Mouse (Mus musculus) forebrain, embryonic 12.5 days (tissue): ENCODE results near the gene Nudc. TPM values are rescaled to one million over a fixed set of nuclear protein-coding genes. Genes with fewer than 3 reads are reported as not detected.
A peak's percentile ranks its signal among the peaks of the same experiment; 100 is the strongest.

Source experiments
- ATAC-seq: fragments of 200-750 bp; cut with Nextera tagmentation; 2 replicates; pipeline ENCODE4 v1.8.0; 2017; ENCODE audit warnings: moderate TSS enrichment; ENCODE audit not compliant: low FRiP score
- H3K27ac ChIP-seq: fragments of 300-500 bp; sonication (generic); 2 replicates; pipeline ENCODE4 v1.5.1; 2016; ENCODE audit warnings: mild to moderate bottlenecking
- H3K27me3 ChIP-seq: fragments of 300-500 bp; sonication (generic); 2 replicates; pipeline ENCODE4 v1.6.1; 2016; ENCODE audit warnings: mild to moderate bottlenecking
- H3K36me3 ChIP-seq: fragments of 300-500 bp; sonication (generic); replicated peaks from 2 replicates; pipeline ENCODE4 v1.6.1; 2016; ENCODE audit warnings: mild to moderate bottlenecking
- H3K4me1 ChIP-seq: fragments of 300-500 bp; sonication (generic); 2 replicates; pipeline ENCODE4 v1.6.1; 2016
- H3K4me2 ChIP-seq: fragments of 300-500 bp; sonication (generic); 2 replicates; pipeline ENCODE4 v1.6.1; 2016; ENCODE audit warnings: mild to moderate bottlenecking, moderate library complexity
- H3K4me3 ChIP-seq: fragments of 300-500 bp; sonication (generic); replicated peaks from 2 replicates; pipeline ENCODE4 v1.5.1; 2016; ENCODE audit warnings: mild to moderate bottlenecking
- H3K9ac ChIP-seq: fragments of 300-500 bp; sonication (generic); 2 replicates; pipeline ENCODE4 v1.6.1; 2016; ENCODE audit warnings: mild to moderate bottlenecking
- H3K9me3 ChIP-seq: fragments of 300-500 bp; sonication (generic); 2 replicates; pipeline ENCODE4 v1.6.1; 2016
- WGBS: fragments of 180-500 bp; shearing (Covaris S2); methylation state at CpG from one replicate; pipeline ENCODE4 v1.1.7; 2016; 5-methylcytosine and 5-hydroxymethylcytosine counted together
- polyA plus RNA-seq: library from polyadenylated mRNA; unstranded; fragments of >200 nt; fragmentation: Nextera tagmentation; extraction: Ambion mirVana; gene quantifications from 2 replicates; pipeline ENCODE4 v1.2.1, GENCODE M21; 2016

Nudc gene
- polyA plus RNA-seq, 1 experiment from 2014 or later, result 406 TPM

DNA sequence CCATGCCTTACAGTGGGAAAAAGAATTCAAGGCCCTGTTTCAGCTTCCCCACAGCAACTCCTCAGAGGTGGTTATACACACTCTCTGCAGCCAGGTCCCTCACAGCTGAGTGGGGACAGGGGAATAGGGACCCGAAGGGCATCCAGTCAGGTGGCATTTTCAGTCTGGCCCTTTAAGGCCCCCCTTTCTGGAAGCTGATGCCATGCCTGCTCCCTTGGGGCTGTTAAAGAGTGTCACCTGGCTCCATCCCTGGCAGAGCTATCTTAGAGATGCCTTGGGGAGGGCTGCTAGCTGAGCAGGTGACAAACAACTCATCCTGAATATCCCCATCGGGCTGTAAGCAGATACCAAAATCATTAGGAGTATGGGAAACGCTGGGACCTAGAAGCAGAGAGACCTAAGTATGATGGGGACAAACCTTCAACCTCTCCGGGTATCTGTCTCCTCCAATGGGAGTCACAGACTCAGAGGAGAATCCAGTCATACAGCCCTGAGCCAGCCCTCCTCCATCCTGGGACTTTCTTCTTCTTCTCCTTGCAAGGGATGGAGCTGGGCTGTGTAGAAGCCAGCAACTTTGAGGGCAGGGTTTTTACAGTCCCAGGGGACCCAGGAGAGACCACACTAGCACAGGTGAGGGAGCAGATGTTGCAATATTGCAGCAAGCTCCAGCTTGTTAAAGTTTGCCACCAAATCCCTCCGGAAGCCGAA is 48.9 kb downstream of the Nudc start:
- 0 out of 2 replicates have a peak overlapping the region, but pooled peaks have one; percentile 65 for H3K9ac ChIP-seq
- H3K4me3 ChIP-seq, result peak overlapping the region; percentile 62
- H3K4me2 ChIP-seq, result peak overlapping the region; percentile 100
- no peak for ATAC-seq
- peaks cover 87% of the 10 kb centered on the region for H3K27me3 ChIP-seq
- WGBS, result 23% methylated on average over 6 of the region's 6 CpGs
- peaks cover 26% of the 10 kb centered on the region for H3K4me1 ChIP-seq
- no peaks in the 10 kb centered on the region for H3K9me3 ChIP-seq
- no peak overlapping the region for H3K27ac ChIP-seq
- H3K36me3 ChIP-seq, result no peaks in the 10 kb centered on the region

DNA sequence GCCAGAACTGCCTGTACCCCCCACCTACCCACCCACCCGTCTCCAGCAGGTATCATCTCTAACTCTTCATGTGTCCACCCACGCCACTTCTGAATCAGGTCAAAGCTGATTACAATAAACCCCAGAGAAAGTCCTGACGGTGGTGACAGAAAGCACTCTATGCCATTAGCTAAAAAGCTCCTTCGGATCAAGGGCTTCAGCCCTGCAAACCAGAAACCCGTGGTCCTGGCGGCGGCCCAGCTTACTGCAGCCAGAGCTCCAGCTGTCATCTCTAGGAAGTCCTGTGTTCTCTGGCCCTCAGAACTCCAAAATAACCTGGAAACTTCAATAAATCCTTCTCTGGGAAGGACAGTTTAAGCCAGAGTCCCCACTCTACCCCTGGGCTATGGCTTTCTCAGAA is 50.1 kb downstream of the Nudc start:
- Histone ChIP-seq H3K27me3 (peaks cover 76% of the 10 kb centered on the region), H3K4me2 (no peak overlapping the region), H3K9ac (no peak overlapping the region), H3K4me1 (peaks cover 29% of the 10 kb centered on the region), H3K27ac (no peak overlapping the region), H3K36me3 (no peaks in the 10 kb centered on the region), H3K4me3 (no peak overlapping the region), H3K9me3 (no peaks in the 10 kb centered on the region)
- no peak for ATAC-seq
- 38% methylated on average over 7 of the region's 7 CpGs for WGBS

DNA sequence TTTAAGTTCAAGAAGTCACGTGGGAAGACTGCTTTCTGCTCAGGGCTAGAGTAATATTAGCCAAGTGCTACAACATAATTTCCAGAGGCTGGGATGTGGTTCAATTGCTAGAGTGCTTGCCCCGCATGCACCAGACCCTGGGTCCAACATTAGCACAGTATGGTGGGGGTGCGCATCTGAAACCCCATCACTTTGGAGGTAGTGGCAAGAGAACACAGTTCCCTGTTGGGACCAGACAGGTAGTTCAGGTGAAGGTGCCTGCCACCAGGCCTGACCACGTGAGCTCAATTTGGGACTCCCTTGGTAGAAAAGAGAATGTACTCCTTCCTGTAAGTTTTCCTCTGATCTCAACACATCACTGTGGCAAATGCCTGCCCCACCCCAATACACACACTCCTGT is 50.9 kb downstream of the Nudc start:
- Histone ChIP-seq H3K27ac (no peak overlapping the region), H3K27me3 (peaks cover 67% of the 10 kb centered on the region), H3K4me2 (no peak overlapping the region; the same call in 1 of the 2 replicates), H3K36me3 (no peaks in the 10 kb centered on the region), H3K4me1 (peaks cover 30% of the 10 kb centered on the region), H3K9me3 (no peaks in the 10 kb centered on the region), H3K4me3 (no peak overlapping the region), H3K9ac (no peak overlapping the region)
- 67% methylated on average over 4 of the region's 4 CpGs for whole genome bisulfite sequencing
- ATAC-seq, result no peak

DNA sequence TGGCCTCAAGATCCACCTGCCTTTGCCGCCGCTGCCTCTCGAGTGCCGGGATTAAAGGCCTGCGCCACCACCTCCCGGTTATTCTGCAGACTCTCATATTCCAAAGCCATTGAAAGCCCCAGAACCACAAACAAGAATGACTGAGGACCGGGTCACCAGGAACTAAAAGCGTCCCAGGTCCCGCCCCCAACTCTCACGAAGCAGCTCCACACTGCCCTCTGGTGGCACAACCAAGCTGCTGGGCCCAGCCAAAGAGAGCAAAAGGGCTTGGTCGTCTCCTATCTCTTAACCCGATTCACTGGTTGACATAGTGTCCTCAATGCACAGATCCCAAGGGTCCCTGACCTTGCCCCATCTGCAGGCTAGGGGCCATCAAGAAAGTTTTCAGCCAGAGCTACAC is 51.4 kb downstream of the Nudc start:
- ATAC-seq, result no peak
- under 1% methylated on average over 12 of the region's 12 CpGs for WGBS
- Histone ChIP-seq H3K27ac (no peak overlapping the region), H3K9me3 (no peaks in the 10 kb centered on the region), H3K27me3 (peaks cover 63% of the 10 kb centered on the region), H3K4me3 (peak overlapping the region; percentile 29), H3K4me2 (peak overlapping the region; percentile 57), H3K36me3 (no peaks in the 10 kb centered on the region), H3K4me1 (peaks cover 34% of the 10 kb centered on the region), H3K9ac (no peak overlapping the region)

DNA sequence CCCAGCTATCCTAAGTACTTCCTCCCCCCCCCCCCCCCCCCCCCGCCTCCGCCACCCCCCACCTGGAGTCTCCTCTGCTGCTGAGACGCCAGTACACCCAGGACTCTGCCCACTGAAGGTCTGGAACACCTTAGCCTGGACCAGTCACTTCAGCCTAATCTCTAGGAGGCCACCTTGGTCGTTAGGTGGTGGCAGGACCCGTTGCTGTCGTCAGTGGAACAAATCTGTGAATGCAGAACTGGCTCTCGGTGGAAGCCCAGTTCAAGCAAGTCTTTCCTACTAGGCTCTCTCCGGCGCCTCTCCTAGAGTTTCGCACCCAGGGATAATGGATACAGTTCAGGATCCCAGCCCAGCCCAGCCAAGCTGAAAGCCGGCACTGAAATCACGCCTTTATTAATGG is 51.9 kb downstream of the Nudc start:
- peak overlapping the region; percentile 57 for H3K4me2 ChIP-seq
- H3K27ac ChIP-seq, result no peak overlapping the region
- ATAC-seq, result no peak
- no peaks in the 10 kb centered on the region for H3K36me3 ChIP-seq
- H3K9me3 ChIP-seq, result no peaks in the 10 kb centered on the region
- peaks cover 57% of the 10 kb centered on the region for H3K27me3 ChIP-seq
- peak overlapping the region; percentile 29 for H3K4me3 ChIP-seq
- H3K9ac ChIP-seq, result no peak overlapping the region
- H3K4me1 ChIP-seq, result peaks cover 35% of the 10 kb centered on the region
- 27% methylated on average over 9 of the region's 12 CpGs for WGBS

DNA sequence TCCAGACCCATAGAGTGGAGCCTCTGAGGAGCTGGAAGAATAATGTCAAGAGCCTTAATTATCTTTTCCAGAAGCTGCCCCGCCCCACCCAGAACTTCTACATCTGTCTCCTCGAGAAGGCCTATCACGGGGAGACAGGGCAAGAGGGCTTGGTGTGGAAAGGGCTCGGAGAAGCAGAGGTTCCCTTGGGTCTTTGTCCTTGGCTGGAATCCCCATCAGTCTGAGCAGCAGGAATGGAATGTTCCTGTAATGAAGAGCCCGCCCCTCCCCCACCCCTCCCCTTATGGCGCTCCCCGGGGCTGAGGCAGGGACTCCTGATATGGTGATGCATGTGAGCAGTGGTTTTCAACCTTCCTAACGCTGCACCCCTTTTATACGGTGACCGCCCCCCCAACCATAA is 54.0 kb downstream of the Nudc start:
- Histone ChIP-seq H3K9me3 (no peaks in the 10 kb centered on the region), H3K9ac (no peak overlapping the region), H3K27me3 (peaks cover 36% of the 10 kb centered on the region), H3K4me1 (peaks cover 17% of the 10 kb centered on the region), H3K4me3 (no peak overlapping the region), H3K4me2 (no peak overlapping the region), H3K36me3 (no peaks in the 10 kb centered on the region), H3K27ac (no peak overlapping the region)
- no peak for ATAC-seq
- WGBS, result 53% methylated on average over 9 of the region's 10 CpGs

DNA sequence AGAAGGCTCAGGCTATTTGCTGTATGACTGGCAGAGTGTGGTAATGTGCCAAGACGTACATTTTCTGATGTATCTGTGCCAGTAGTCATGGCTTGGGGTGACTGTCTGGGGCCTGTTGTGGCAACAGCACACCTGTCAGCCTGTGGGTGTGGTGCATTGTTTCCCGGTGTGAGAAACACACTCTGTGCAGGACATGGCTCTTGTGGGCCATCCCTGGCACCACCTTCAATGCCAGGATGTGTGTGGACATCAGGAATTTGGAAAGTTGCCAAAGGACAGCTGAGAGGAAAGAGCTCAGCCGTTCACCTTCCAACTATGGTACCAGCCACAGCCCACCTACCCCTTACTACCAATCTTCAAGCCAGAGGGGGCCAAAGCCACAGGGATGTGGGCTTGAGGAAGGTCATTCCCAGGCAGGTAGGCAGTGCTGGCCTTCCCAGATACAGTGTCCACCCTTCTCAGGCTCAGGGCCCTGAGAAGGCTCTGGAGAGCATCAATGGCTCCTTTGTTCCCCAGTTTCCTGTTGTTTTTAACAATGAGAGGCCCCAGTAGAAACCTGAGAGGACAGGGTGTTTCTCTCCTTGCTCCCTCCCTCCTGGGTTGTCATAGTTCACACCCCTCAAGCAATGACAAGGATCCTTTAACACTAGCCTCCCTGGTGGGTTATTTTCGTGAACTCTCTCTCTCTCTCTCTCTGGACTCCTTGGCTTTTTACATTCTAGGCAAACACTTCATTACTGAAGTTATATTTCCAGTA is 56.1 kb downstream of the Nudc start:
- no peak overlapping the region for H3K4me2 ChIP-seq
- ATAC-seq, result no peak
- no peaks in the 10 kb centered on the region for H3K9me3 ChIP-seq
- 64% methylated on average over 4 of the region's 4 CpGs for WGBS
- peaks cover 17% of the 10 kb centered on the region for H3K4me1 ChIP-seq
- H3K4me3 ChIP-seq, result no peak overlapping the region
- no peaks in the 10 kb centered on the region for H3K36me3 ChIP-seq
- no peak overlapping the region for H3K27ac ChIP-seq
- H3K27me3 ChIP-seq, result peaks cover 26% of the 10 kb centered on the region
- H3K9ac ChIP-seq, result no peak overlapping the region

DNA sequence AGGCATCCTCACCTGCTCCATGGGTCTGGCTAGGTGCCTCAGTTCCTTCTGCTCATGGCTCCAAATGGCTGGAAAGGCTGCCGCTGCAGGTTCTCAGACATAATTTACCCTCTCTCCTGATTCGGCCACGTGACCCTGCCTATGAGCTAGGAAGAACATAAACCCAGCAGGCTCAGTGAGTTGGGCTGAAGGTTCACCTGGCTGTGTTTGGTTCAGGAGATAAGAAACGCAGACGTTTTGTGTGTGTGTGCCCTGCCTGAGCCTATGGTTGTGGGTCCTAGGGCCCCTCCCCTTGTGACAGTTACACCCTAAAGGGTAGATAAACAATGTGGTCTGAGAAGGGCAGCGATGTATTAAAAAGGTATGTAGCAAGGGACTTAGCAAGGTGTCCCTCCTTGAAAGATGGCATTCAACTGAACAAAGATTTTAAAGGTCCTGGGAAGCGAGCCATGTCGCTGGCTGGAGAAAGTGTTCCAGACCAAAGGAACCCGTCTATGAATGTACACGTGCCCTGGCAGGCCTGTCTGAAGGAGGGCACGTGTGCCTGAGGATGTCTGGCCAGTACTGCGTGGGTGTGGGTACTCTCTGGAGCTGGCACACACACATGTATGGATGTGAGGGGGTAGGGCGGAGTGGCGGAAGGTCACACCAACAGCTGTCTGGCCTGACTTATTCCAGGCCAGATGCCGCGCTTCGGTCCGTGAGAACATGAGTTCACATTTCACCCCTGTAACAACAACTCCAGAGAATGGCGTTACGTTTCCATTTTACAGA is 57.0 kb downstream of the Nudc start:
- Histone ChIP-seq H3K4me1 (peaks cover 18% of the 10 kb centered on the region), H3K36me3 (no peaks in the 10 kb centered on the region), H3K9ac (no peak overlapping the region), H3K4me3 (no peak overlapping the region), H3K4me2 (no peak overlapping the region), H3K9me3 (no peaks in the 10 kb centered on the region), H3K27ac (no peak overlapping the region), H3K27me3 (peaks cover 26% of the 10 kb centered on the region)
- no peak for ATAC-seq
- 90% methylated on average over 20 of the region's 20 CpGs for WGBS

DNA sequence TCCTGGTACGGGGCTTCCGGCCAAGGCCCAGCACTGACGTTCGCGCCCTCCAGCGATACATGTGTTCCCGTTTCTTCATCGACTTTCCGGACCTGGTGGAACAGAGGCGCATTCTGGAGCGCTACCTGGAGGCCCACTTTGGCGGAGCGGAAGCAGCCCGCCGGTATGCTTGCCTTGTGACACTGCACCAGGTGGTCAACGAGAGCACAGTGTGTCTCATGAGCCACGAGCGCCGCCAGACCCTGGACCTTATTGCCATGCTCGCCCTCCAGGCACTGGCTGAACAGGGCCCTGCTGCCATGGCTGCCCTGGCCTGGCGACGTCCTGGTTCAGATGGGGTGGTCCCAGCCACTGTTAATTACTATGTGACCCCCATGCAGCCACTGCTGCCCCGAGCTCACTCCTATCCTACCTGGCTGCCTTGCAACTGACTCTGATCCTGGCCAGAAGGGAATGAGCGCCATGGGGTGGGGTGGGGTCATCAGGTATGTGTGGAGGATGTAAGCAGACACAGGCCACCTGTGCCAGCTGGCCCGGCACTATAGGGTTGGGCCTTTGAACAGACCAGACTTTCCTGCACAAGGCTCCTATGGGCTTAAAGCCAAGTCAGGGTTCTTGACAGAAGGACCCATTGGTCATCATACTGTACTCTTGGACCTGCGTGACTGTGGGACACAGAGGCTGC is 59.0 kb downstream of the Nudc start:
- no peak overlapping the region for H3K9ac ChIP-seq
- WGBS, result 94% methylated on average over 26 of the region's 26 CpGs
- H3K9me3 ChIP-seq, result no peaks in the 10 kb centered on the region
- H3K4me3 ChIP-seq, result no peak overlapping the region
- no peaks in the 10 kb centered on the region for H3K36me3 ChIP-seq
- H3K4me1 ChIP-seq, result peaks cover 16% of the 10 kb centered on the region
- no peak overlapping the region for H3K27ac ChIP-seq
- no peak overlapping the region for H3K4me2 ChIP-seq
- peaks cover 35% of the 10 kb centered on the region for H3K27me3 ChIP-seq
- no peak for ATAC-seq

DNA sequence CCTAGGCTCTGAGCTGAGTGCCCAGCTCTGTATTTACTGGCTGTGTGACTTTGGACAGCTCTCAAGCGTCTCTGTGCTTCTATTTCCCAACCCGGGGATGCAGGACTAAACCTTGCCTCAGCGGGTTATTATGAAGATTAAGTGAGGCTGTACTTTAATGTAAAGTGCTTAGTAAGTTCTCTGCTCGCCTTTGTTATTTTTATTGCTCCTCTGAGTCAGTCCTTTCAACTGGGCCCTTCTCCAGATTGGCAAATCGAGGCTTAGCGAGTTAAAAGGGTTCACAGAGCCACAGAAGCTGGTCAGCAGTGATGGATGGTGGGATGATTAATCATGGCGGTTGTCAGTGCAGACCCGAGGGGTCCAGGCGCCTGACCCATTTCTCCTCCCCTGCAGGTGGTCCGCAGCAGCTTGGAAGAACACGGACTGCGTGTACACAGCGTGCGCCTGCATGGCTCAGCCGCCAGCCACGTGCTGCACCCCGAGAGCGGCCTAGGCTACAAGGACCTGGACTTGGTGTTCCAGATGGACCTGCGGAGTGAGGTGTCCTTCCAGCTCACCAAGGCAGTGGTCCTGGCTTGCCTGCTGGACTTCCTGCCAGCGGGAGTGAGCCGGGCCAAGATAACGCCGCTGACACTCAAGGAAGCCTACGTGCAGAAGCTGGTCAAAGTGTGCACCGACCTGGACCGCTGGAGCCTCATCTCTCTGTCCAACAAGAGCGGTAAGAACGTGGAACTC is 59.9 kb downstream of the Nudc start:
- H3K4me2 ChIP-seq, result no peak overlapping the region
- no peak overlapping the region for H3K4me3 ChIP-seq
- no peak overlapping the region for H3K27ac ChIP-seq
- H3K4me1 ChIP-seq, result peaks cover 13% of the 10 kb centered on the region
- WGBS, result 90% methylated on average over 28 of the region's 28 CpGs
- ATAC-seq, result no peak
- H3K9me3 ChIP-seq, result no peaks in the 10 kb centered on the region
- H3K27me3 ChIP-seq, result peaks cover 45% of the 10 kb centered on the region
- H3K9ac ChIP-seq, result no peak overlapping the region
- no peaks in the 10 kb centered on the region for H3K36me3 ChIP-seq

DNA sequence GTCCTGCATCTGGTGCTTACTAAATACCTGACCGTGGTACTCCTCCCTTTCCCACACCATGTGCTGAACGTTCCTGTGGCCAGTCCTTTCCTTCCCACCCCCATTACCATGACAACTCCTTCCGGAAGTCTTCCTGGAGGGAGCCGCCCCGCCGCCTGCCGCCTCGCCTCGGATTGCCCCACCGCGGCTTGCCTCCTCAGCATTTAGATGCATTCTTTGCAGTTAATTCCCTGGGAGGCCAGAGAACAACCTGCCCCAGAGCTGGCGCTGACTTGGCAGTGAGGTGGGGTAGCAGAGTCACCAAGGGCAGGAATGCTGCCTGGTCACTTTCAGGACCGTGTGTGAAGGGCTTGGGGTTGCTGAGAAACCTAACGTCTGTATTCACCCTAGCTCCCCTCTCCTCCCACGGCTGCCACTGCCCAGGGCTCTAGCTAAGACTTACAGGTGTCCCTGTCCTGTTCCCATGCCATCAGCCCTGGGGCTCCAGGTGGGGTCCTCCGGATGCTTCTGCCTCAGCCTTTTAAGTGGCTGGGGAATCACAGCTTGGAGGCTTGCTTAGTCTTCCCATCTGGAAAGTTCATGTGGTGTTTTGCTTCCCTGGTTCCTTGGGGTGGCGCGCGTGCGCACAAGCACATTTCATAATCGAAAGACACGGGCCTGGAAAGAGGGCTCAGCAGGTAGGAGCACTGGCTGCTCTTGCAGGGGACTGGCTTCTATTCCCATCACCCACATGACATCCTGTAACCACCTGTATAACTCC is 61.4 kb downstream of the Nudc start:
- Histone ChIP-seq H3K4me2 (no peak overlapping the region), H3K9ac (no peak overlapping the region; the same call in 1 of the 2 replicates), H3K4me3 (no peak overlapping the region), H3K27me3 (peaks cover 55% of the 10 kb centered on the region), H3K36me3 (no peaks in the 10 kb centered on the region), H3K4me1 (peaks cover 13% of the 10 kb centered on the region), H3K9me3 (no peaks in the 10 kb centered on the region), H3K27ac (no peak overlapping the region)
- ATAC-seq, result no peak
- WGBS, result 10% methylated on average over 22 of the region's 22 CpGs
